Mouse (Mus musculus) spleen, postnatal 10 days (tissue): ENCODE measurements around the gene Prss12.
"Not testable (repeated sequence)": the region's sequence is repeated elsewhere in the genome, so short reads cannot be mapped to it uniquely, and the experiment has no call there.

Experiments
- DNase-seq, 2 experiments: peaks; one replicate each; pipeline ENCODE4 v3.0.0; 2021 to 2022; ENCODE audit warnings: low spot score in 2 of 2

Gene Prss12

DNA sequence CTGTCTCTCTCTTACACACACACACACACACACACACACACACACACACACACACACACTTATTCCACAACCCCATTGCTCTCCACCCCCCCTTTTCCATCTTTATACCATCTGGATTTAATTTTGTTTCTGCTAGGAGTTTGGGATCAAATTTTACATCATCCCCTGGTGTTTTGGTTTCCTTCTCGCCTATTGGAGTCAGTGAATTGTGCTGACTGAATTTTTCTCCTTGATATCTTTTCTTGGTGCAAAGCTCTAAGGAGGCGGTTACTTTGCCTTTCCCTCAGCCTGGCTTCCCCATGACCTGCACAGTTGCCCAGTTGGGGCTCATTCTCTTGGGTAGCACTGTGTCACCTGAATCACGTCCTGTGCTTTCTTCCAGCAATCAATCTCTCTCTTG is 30.1 kb downstream of the Prss12 start:
- DNase-seq, result no peak

DNA sequence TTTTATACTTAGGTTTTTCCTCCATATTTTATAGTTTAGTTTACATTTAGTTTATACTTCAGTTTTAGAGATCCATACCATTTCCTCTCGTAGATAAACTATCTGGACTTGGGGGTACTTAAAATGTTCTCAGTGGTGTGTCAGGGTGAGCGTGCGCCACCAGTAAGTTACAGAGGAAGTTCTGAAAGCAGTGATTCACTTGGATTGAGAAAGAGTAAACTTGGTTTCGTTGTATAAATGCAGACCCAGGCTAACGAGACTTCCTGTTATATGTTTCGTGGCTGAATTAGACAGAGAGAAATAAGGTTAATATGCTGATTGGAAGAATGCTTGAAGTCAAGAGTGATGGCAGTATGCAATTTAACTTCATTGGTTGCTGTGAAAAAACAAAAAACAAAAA is 34.6 kb downstream of the Prss12 start:
- DNase-seq, result no peak

DNA sequence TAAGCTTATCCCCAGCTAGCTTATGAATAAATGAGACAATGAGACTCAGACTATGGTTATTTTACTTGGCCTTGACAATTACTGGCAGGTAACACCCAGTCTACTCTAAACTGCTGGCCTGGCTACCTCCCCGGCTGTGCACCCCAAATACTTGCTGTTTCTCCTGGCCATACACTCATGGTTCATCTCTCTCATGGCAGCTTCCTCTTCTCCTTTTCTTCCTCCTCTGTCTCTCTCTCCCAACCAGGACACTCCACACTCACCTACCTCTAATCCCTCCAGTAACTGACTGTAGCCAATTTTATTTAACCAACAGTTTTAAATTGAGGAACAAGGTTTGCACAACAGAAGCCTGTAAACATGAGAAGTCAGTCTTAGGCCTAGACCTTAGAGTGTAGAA is 45.1 kb downstream of the Prss12 start:
- no peak for DNase-seq

DNA sequence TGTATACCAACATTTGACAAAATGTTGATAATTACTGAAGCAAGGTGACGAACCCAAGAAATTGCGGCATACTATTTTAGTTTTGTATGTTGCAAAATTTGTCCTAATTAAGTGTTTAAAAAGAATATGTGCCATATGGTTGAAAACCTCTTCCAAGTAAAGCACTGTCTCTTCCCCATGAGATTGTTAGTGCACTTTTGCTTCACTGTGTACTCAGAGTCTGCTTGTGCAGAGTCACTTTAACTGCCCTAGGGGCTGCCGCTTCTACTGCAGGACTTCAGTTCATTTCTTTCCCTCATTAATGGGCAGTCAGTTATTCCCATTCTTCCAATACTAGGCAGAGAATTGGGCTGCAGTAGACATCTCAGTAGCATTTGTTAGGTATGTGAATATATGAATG is 46.5 kb downstream of the Prss12 start:
- DNase-seq, result no peak

DNA sequence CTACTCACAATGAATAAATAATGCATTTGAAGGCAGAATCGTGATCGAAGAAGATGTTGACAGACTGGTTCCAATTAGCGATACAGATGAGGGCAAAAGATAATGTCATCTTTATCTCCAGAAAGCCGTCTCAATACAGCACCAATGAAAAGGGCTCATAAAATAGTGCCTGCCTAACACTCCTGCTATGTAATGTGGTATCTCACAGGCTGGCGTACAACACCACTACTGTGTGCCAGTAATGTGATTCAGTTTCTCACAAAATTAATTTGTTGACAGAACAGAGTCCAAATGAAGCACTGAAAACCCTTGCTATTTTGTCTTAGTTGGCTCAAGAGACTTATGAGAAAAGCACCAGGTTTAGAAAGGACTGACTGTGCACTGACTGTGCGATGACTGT is 48.4 kb downstream of the Prss12 start:
- no peak for DNase-seq

DNA sequence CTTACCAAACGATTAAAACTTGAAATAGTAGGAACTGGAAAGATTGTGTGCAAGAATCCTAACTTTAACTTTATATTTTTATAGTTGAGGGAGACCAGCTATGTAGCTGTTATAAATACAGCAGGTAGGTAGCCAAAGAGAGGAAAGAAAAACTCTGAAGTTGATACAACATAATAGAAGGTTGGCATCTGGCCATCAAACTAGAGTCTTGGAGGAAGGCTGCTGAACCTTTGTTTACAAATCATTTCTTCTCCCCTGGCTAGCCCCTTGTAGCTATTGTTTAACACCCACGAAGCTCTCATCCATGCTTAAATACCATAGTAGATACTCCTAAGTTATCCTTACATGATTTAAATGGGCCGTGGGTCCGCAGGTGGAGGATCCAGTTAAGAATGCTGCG is 52.1 kb downstream of the Prss12 start:
- DNase-seq, result no peak

DNA sequence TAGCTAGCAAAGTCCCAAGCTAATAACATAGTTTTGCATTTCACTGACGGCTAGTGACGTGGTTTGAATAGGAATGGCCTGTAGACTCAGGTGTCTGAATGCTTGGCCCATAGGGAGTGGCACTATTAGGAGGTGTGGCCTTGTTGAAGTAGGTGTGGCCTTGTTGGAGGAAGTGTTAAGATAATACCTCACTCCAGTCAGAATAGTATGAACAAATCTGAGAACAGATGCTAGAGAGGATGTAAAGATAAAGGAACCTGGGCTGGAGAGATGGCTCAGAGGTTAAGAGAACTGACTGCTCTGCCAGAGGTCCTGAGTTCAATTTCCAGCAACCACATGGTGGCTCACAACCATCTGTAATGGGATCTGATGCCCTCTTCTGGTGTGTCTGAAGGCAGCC is 55.1 kb downstream of the Prss12 start:
- not testable (repeated sequence) for DNase-seq

DNA sequence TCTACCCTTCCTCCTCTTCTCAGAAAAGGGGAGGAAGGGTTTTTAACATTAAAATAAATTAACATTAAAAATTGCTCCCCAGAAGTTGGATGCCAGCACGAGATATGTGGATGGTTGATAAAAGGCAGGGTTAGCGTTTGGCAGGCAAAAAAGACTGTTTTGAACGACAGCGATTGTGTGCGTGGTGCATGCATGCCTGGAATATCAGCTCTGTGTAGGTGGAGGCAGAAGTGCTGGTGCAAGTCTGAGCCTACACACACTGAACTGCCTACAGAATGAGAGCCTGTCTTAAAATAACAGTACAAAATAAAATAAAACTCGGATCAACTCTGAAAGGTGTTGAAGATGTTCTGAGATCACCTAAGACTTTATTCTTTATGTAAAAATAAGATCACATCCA is 57.2 kb downstream of the Prss12 start:
- no peak for DNase-seq

DNA sequence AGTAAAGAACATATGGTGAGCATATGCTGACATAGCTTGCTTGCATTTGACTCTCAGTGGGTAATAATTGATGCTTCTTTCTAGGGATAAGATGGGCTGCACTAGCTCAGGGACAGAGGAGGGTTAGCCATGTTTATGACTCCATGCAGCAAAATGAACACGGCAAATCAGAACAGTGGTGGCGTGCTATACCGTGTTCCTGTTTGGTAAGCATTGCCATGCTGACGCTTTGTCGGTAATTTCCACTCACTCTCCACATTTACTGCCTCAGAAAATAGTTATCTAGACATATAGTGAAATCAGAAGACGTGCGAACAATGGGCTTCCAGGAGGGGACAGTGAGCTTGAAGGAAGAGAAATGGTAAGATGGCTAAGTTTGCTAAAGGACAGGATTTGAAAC is 58.1 kb downstream of the Prss12 start:
- DNase-seq, result no peak

DNA sequence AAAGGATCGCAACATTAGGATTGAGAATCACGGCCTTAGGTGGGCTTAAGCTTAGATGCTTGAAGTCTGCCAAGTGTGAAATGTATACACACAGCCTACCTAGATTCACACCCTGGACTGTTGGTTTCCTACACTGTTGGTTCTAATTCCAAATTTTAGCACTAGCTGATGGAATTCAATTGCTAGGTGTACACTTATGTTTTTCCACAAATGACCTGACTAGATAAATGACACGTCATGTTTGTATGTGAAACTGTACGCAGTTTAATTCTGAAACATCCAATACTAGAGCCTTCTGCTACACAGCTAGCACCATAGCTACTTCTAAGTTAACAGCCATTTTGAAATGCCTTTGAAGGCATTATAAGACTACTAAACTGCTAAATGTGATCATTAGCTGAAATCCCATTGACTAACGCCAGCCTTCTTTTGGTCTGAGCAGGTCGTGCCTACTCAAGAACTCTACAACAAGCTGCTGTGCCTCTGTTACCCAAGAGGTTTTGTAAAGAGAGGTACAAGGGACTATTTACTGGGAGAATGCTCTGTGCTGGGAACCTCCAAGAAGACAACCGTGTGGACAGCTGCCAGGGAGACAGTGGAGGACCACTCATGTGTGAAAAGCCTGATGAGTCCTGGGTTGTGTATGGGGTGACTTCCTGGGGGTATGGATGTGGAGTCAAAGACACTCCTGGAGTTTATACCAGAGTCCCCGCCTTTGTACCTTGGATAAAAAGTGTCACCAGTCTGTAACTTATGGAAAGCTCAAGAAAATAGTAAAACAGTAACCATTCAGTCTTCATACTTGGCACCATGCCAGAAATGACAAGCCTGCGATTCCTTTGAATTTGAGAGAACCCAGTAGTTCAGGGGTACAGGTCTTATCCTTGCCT is 59.3 kb downstream of the Prss12 start:
- peak; percentile 21 to 22 for DNase-seq

DNA sequence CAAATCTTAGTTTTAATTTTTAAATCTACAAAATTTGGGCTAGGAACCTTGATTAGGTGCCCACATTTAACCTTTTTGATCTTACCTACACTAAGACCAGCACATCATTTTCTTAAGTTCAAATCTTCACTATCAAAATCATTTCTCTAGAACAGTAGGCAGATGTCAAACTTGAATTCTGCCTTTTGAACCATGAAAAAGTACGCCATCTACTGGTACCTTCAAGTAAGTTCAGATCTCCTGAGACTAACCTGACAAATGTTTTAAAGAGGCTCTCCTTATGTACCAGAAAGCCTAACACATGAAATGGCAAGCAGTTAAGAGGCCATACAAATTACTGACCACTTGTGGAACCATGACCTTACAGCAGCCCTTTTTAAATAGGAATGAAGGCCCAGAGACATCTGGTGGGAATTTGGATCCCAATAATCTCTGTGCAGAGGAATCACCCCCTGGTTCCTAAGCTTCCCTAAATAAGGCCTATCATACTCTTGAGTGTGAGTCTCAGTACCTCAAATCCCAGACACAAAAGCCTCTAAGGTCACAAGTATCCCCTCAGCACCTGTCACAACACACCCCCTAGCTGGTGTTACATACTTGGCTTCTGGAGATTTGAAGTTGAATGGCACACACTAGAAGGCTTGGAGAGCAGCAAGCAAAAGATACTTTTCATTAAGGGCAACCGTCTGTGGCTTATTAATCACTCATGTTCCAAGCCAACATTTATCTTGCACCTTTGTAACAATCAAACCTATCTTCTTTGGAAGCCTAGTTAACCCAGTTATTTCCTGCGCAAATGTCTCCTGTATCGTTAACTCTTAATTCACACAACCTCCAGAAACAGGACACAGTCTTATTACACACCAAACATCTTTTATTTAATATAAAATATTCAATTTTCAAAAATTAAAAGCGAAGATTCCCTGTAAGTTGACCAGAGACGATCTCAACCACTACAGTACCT is 60.3 kb downstream of the Prss12 start:
- peak in 1 of 2 experiments; percentile 18 for DNase-seq

DNA sequence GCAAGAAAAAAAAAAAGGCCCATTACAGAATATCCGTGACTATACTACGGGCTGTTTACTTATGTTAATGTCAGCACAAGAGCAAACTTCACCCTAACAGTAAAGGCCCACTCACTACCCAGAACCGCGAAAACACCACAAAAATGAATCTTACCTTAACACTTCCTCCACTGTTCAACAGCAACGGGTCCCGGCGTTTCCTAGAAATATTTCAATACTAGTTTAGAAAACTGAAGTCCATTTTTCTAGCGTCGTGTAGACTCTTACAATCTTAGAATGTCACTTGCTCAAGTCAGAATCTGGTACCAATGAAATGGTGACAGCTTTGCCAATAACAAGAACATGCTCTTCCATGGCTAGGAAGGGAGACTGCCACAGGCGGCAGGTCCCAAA is 60.9 kb downstream of the Prss12 start:
- no peak for DNase-seq

DNA sequence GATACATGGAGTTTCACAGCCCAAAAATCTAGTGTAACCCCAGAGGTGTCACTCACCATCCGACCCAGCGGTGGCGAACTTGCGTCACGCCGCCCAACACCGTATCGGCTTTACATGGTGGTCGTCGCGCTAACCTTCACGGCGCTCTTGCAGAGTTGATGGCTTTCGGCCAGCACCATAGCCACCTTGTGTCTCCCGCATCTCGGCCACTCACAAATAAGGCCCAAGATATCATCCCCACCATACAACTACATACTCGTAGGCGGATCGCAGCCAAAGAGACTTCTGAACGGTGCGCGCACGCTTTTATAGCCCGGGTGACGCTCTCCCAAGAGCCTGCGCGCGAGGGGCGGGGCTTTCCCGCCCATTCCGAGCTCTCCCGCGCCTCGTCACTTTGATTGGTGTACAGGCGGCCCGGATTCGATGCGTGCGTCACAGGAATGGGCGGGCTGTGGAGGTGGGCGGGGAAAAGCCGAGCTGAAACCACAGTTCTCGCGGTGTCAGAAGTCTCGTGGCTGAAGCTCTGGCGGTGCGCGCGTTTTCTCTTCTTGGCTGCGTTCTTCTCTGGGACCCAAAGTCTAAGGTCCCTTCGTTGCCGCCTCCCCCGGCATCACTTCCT is 61.5 kb downstream of the Prss12 start:
- DNase-seq, result peak; percentile 97 to 100

DNA sequence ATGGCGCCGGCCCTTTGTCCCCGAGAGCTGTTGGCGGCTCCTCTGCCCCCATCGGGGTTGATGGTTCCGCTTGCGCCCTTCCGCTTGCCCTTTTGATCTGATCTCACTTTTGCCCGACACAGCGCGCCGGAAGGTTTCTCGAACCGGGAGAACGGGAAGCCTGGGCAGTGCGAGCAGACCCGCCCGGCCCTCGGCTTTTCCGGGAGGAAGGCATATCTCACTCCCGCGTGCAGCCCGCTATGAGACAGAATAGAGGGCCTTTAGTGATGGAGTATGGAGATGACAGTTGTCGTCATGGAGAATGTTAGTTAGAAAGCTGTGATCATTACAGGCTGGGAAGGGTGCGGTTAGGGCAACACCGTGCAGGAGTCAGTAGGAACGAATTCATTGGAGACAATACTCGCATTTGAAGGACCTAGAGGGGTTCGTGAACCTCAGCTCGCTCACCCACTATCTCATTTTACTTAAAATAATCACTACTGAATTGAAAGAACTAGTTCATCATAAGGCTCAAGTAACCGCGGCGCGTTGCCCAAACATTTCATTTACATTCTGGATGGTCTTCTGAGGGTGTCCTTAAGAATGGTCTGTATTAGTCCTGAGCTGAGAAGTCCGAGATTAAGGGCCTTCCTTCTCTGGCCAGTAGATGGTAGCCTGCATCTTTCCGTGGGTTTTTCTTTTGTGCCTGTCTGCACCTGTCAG is 62.1 kb downstream of the Prss12 start:
- DNase-seq, result no peak

DNA sequence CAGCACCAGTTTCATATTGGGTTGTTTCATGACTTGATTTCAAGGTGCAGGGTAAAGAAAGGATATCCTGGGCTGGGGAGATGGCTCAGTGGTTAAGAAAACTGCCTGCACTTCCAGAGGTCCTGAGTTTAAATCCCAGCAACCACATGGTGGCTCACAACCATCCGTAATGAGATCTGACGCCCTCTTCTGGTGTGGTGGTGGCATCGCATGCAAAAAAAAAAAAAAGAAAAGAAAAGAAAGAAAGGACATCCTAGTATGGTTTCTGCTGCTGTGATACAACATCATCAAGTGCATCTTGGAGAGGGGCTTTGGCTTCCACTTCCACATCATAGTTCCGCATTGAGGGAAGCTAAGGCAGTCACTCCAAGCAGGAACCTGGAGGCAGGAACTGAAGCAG is 65.1 kb downstream of the Prss12 start:
- DNase-seq, result no peak

DNA sequence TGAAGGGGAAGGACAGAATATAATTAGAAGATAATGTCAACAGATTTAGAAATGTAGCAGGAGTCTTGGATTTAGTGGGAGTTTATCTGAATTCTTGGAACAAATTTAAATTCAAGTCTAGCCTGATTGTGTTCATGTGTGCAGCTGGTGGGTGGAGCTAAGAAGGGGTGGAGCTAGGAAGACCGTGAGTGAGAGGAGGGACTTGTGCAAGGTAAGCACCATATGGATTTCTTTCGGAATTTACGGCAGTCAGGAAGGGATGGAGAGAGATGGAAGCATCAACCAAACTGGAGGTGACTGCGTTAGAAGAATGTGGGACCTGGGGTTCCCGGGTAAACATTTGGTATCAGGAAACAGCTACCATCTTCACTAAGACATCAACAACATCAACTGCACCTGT is 68.2 kb downstream of the Prss12 start:
- DNase-seq, result no peak

DNA sequence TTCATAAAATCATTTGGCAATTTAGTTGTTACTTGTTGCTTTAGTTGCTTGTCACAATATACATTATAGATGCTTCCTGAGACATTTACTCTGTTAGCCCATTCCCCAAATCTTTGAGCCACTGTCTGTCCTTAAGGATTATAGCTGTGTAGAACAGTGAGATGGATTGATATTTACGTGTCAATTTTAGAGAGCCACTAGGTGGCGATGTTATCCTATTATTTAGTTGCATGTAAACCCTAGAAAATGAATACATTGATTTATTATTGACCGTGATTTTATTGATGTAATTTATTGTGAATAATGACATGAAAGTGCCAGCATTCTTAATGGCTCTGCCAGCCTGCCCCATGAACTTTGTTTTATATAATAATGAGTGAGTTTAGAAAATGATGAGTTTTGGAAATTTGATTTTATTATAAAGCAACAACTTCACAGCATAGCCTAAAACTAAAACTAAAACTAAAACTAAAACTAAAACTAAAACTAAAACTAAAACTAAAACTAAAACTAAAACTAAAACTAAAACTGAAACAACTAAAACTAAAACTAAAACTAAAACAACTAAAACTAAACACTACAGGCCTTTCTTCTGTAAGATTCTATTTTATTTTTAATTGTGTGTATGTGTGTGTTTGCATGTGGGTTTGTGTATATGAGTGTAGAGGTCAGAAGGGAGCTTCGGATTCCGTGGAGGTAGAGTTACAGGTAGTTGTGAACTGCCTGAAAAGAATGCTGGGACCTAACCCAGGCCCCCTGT is 69.1 kb downstream of the Prss12 start:
- DNase-seq, result peak in 1 of 2 experiments; percentile 50

DNA sequence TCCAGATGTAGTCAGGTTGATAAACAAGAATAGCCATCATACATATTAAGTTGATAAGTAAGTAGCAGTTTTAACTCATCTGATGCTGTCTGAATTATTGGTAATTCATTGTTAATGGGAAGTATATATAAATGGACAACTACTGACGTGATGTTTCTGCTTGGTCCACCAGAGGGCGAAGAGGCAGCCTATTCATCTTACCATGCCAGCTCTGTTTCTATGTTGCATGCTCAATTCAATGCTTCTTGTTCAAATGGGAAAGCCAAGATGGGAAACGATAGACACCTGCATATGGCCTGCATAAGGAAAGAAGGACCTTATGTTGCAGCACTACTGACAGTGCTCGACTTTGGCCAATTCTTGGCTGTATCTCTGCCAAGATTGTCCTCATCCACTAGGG is 70.1 kb downstream of the Prss12 start:
- peak in 1 of 2 experiments; percentile 30 for DNase-seq

DNA sequence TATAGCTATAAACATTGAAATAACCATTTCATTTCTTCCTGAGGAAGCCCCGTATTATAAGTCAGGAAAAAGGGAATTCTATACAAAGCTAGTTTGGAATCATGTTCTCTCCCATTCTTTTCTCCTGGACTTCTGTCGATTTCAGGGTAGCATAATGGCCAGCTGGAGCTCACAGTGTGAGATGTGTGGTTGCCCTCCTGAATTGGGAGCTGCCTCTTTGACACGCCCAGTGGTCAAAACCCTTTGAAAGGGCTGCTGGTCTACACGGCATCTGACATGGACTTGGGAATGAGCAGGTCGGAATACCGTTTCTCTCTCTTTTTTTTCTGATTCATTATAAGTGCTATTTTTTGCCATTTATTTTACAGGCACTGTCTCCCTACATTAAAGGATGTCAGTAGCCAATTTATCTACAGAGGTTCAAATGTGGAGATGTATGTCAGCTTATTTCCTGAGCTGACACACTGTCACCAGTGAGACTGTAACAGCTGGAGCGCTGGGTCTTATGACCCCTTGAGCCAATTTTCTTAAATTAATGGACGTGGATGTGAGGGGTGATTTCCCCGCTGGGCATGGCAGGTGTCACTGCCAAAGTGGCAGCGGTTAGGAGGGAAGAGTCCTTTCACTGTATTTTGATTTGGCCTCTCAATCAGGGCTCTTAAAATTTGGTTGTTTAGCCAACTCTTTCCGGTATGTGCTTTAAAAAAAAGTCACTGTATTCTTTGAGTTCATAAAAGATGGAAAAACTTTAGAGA is 79.8 kb downstream of the Prss12 start:
- no peak for DNase-seq
